Mouse (Mus musculus): ENCODE data around the gene Gab1.

Gab1 gene

DNA sequence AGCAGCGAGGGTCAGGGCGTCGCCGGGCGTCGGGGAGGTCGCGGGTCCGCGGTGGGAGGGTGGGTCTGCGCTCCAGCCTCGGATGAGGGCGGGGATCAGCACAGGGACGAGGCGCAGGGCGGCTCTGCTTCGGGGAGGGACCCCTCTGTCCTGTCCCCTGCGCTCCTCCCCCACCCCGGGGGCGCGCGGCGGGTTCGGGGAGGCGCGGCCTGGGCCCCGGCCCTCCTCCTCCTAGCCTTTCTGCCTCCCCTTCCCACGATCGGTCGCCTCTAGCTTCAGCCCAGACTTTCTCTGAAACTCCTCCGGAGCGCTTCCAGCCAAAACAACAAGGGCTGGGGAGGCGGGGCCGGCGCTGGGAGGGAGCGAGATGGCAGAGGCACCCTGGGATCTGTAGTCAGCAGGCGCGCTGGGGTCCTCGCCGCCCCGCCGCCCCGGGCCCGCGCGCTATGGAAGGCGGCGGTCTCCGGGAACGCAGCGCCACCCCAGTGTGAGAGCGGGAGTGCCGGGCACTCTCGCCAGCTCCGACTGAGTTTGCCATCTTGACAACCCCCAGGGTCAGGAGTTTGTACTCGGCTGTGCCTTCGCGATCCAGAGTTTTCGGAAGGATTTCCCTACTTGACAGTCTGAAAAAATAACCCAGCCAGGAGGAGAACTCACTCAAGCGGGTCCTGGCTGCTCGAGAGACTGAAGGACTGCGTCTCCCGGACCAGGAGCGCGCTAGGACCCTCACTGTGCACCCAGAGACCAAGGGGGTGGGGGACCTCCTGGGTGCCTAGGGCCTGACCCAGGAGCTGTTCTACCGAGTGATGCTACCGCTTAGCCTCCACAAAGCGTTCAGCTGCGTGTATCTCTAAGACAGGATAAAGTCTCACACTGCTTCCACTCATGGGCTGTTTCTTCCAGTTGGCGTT, at the start of gene Gab1:
Gene Gab1, minus strand, starts transcription at position 324 of the 911 bp plus-strand sequence.
- peak; percentile 82 for DNase-seq (ENCODE audit: low spot score)

DNA sequence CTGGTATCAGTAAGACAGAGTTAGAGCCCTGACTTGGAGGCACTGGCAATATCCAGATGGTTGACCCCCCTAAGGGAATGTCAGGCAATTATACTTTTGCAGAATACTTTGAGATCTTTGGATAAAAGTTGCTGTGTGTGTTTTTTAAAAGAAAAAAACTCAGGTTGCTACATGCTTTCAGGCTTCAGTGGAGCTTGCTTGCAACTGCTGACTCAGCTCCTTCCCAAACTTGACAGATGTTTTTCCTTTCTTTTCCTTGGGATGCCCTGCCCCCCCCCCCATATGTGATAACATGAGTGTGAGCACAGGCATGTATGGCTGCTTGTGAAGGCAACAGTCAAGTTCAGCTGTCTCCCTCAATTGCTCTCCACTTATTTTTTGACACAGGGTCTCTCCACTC, 48.5 kb upstream of the Gab1 start:
- no peak for DNase-seq (ENCODE audit: low spot score)

DNA sequence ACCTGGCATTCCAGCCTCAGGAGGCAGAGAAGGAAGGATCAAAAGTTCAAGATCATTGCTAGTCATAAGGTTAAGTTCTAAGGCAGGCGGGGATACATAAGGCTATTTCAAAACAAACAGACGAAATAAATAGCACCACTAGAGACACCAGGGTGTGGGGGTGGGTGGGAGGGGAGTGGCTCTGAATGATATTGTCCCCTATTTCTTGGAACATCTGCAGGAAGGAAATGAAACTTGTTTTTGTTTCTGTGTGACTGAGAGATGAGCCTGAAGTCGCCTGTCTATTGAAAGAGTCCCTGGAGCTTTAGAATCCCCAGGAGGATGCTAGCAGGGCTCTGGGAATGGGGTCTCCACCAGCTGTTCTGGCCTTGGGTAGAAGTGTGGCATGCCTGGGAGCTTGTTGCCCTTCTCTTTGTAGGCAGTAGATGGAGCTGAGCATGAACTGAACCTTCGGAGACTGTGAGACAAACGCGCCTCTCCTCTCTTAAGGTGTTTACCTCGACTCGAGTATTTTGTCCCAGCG, 43.5 kb upstream of the Gab1 start:
- no peak for DNase-seq (ENCODE audit: low spot score)

DNA sequence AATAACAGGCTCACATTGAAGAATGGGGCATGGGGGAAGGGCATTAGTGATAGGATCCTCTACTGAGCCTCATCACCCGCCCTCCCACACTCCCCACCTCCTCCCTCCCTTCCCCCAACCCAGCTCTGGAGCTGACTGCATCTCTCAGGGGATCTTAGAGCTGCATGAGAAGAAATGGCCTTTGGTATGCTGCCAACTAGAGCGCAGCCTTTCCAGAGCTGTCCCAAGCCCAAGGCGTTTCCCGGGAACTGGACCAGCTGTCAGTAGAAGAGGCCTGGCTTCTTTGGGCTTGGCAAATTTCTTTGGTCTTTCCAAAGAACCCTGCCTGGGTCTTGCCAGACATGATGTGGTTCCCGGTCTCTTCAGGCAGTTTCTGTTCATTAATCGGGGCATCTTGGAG, 42.3 kb upstream of the Gab1 start:
- DNase-seq (ENCODE audit: low spot score), result peak; percentile 24

DNA sequence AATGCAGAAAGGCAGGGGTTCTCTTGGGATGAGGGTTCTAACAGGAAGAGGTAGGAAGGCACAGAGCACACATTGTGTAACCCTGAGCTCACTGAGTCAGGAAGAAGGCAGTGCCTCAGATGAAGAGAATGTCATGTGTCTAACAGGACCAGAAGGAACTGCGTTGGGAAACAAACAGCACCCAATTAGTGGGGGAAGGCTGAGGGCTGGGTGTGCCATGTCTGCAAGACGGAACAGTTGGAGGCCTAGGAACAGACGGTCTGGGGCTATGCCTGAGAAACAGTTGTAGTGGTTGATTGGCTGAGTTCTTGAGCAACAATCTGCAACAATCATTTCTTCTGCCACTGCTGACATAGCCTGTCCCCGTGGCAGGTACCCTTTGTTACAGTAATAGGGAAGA, 38.8 kb upstream of the Gab1 start:
- DNase-seq (ENCODE audit: low spot score), result no peak

DNA sequence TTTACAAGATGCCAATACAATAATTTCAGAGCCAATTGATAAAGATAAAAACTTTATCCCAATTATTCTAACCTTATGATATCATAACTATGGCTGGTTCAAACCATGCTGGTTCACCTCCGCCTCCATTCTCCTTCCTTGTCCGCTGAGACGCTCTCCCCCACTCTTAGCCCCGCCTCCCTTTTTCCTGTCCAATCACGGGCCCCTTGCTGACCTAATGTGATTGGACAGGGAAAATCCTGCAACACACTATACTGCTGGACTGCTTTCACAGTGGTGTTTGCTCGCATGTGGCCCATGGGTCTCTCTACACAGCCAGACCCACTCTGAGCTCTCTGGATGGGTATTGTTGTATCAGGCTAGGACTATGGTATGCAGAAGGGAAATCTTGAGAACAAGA, 38.2 kb upstream of the Gab1 start:
- DNase-seq (ENCODE audit: low spot score), result no peak

DNA sequence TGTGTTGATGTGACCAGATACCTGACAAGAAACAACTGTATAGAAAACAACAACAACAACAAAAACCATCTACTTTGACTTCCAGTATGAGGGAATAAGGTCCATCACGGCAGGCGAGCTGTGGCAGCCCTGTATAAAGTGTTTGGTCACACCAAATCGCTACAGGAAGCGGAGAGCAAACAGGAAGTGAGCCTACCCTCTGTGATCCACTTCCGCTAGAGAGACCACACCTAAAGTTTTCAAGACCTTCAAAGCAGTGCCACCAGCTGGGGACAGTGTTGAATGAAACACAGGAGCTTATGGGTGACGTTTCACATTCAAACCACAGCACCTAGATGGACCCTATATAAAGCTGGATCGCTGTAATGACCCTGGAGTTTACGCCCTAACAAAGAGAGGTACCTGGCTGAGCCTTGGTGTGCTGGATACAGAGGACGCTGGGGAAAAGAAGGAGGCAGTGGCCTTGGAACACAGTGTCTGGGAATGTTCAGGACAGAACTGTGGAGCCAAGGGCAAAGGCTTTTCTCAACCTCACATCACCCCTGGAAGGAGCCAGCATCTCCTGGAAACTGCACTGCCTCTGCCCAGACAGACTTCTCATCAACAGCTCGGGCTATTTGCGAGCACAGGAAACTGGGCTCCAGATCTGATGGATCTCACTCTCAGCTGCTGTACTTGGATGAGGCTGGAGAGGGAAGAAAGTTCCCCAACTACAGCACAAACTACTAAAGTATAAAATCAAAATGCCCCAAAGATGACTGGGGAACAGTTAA, 36.3 kb upstream of the Gab1 start:
- DNase-seq (ENCODE audit: low spot score), result no peak

DNA sequence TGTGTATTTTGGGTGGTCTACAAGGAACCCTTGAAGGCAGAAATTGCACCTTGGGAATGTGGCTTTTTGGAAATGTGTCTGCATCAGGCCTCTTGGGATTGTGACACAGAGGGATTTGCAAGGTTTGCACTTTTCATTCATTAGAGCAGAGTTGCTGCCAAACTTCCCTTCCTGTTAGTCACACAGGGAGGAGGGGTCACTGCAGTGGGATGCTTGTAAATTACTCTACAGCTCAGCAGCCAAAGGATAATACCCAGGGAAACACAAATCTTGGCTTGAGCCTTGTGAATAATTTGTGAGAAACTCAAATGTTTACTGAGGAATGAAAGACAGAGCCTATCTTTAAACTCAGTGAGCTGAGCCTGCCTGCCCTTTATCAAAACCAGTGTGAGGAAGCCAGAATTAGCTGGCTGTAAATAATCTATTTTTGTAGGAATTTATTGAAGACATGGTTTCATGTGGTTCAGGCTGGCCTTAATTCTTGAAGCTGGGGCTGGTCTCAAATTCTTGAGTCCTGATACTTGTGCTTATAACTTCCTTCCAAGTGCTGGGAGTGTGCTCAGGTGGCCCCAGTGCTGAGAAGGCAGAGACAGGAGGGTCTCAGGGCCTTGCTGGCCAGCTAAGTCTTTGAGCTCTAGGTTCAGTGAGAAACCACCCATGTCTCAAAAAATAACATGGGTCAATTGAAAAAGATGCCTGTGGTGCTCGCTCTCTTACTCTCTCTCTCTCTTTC, 32.9 kb upstream of the Gab1 start:
- no peak for DNase-seq (ENCODE audit: low spot score)

DNA sequence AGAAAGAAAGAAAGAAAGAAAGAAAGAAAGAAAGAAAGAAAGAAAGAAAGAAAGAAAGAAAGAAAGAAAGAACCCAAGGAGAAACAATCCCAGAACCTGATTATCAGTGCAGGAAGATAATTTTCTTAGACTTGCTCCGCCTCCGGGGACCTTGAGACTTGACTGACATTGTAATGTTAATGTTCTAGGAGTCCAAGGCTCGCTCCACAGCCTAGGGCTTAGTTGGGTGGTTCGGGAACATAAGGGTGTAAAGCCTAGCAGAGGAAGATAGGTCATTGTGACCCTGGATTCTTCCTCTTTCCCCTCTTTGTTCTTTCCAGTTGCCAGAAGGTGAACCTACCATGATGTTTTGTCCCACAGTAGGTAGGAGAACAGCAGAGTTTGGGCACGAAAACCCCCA, 31.1 kb upstream of the Gab1 start:
- no peak for DNase-seq (ENCODE audit: low spot score)

DNA sequence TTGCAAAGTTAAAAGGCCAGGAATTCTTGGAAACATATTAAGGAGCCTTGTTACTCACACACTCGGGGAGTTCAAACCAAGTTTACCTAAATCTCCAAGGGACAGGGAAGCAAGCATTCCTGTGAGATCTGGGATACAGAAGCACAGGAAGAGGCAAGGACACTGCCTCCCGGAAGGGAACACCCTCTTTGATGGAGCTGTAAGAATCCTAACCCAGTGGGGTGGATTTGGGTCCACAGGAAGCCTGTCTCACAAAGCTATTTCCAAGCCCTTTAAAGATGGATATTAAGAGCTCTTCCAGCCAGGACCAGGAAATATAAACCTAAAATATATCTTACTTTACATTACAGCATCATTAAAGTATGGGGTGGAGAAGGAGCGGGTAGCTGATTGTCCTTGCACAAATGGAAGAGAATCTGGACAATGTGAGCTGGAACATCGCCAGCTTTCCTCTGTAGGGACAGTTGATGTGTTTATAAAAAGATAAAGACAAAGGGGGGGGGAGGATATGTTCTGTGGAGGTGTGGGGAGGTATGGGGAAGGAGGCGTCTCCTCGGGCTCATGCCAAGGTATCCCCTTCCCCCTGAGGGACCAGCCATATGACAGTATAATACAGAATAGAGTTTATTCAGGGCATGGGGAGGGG, 28.1 kb upstream of the Gab1 start:
- no peak for DNase-seq (ENCODE audit: low spot score)

DNA sequence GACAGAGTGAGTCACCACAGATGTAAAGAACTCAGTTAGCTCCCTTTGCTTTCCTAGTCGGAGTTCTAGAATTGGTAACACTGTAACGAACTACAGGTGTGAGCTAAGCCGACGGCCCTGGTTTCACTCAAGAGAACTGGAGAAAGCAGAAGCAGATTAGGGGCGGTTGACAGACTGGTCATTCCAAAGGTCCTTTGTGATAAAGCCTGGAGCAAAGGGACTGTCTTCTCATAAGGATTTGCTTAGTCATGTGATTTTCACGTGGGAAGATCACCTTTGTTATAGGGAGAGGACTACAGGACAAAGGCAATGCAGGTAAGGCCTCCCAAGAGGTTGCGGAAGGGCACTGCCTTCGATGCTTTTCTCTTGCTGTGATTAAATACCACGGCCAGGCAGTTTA, 22.0 kb upstream of the Gab1 start:
- no peak for DNase-seq (ENCODE audit: low spot score)

DNA sequence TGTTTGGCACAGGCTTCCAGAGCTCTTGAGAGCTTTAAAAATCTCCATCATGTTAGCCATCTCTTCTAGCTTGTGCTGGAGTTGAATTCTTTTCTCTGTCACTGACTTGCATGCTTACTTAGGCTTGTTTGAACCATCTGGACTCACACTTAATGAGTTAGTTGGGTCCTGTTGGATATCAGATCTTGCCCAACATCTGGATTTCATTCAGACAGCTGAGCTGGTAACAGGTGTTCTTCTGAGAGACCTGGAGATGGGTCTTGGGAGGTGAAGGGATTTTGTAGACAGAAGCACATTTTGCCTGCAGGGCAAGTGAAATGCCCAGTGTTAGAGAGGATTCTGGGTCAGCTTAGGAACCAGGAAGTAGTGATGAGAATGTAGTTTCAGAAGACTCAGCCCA, 19.0 kb upstream of the Gab1 start:
- DNase-seq (ENCODE audit: low spot score), result no peak

DNA sequence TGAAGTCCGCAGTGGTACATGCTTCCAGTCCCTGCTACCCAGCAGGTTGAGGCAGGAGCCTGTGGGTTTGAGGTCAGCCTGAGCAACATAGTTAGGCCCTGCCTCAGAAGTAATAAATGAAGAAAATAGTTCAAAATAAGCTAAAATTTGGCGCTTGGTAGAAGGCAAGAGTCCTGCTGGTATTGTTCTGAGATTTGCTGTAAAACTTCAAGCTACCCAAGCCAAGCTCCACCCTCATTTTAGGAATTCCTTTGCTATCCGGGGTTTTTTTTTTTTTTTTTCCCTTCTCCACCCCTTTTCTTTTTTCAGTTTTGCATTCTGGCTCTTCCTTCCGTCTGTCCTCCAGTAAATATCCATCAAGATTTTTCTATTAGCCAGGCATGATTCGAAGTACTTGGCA, 15.7 kb upstream of the Gab1 start:
- DNase-seq (ENCODE audit: low spot score), result no peak

DNA sequence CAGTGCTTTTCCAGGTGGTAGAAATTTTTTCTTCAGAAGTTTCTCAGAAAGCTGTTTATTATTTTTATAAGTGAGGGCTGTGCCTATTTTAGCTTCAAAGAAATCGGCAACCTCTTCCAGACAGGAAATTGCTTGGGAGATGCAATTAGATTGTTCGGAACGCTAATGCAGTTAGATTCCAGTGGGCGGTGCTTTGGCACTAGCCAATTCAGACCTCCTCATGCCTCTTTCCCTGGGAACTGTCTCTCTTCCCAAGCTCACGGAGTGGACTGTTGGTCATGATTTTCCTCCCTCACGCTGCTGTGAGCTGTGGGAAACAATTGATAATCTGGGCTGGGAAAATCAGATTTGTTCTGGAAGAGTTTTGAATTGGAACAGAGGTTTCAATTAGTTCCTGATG, 15.1 kb upstream of the Gab1 start:
- DNase-seq (ENCODE audit: low spot score), result no peak

DNA sequence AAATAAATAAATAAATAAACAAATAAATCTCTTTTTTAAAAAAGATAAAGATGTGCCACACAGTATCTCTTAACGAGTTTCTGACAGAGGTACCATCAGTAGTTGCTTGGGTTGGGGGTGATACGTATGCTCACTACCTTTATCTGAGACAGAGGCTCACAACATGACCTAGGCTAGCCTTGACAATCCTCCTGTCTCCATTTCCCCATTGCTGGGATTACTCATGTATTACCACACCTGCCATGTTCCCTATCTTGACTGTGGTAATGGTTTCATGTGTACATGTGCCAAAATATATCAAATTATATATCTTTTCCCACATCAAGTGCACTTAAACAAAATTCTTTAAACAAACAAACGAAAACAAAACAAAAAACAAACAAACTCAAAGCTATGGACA, 14.2 kb upstream of the Gab1 start:
- DNase-seq (ENCODE audit: low spot score), result no peak

DNA sequence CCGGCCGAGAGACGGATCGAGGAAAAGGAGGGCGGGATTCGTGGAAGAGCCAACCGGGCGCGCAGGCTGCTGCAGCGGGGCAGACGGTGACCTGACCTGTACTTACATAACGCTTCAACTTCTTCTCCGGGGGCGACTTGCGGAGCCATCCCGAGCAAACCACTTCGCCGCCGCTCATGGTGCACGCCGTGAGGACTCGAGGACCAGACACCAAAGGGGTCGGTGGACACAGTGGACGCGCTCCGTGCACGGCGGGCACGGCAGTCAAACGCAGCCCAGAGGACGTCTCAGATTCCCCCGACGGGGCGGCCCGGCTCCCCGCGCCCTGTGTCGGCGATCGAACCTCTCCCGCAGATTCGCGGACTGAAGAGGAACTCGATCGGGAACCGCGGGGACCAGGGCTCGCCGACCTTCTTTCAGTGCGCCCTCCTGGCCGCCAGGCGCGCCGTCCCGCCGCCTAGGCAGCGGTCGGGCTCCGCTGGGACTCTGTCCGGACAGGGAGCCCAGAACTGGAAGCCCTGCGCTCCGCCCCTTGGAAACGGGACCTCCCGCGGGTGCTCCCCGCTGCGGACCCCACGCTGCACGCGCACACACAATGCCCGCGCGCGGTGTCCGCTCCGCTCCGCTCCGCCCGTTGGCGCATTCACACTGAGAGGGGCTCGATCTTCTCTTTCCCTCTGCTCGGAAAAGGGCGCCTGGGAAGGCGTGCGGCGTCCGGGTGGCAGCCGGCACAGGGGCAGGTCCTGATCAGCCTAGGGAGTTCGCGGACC, 708 bp downstream of the Gab1 start:
- DNase-seq (ENCODE audit: low spot score), result peak; percentile 66

DNA sequence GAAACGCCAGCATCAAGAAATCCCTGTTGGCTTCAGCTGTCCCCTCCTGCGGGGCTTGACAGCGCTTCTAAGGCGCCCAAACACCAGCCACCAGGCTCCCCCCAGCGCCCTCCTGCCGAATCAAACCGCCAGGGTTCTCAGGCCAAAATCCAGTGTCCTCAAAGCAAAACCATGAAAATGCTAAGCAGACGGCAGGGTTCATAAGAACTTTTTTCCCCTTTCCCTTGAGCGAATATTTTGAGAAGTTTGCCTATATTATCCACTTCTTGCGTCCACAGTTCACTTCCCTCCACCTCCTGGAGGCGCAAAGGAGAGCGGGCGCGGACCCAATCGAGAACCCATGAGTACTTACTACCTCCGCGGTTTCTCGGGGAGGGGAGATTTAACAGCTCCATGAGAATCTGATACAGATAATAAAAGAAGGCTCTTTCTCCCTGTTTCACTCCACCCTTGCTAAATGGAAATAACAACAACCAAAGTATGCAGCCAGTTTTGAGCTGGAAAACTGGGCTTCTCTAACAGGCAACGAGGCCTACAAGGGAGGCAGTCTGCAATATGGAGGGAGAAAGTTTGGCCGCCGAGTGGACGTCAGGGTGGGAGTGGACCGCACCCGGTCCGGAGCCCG, 1.4 kb downstream of the Gab1 start:
- peak; percentile 55 for DNase-seq (ENCODE audit: low spot score)

DNA sequence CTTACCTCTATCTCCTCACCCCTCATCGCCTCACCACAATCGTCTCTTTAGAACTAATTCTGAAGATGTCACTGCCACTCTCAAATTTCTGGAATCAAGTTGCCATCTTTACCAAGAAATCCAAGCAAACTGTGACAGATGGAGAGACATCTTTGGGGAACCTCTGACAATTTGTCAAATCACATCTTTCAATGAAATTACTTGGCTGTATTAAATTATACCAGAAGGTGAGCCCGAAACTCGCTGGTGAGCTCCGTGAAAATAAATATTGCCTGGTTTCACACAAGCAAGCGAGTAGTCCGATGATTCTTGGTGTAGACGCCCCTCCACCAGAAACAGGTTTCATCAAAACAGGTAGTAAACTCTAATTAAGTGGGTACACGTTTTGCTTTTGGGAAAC, 2.2 kb downstream of the Gab1 start:
- DNase-seq (ENCODE audit: low spot score), result no peak

DNA sequence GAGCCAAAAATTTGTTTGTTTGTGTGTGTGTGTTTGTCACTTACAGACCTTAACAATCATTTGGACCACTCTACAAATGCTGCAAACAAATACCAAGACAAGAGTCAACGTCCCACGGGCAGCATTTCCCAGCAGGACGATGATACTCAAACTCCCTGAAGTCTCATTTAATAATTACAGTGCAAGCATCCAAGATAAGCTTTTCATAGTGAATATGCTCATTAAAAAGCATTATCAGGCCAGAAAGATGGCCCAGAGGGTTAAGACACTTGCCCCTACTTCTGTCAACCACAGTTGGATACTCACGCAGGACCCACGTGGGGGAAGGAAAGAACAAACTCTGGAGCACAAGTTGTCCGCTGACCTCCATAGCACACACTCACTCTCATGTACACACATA, 4.8 kb downstream of the Gab1 start:
- DNase-seq (ENCODE audit: low spot score), result no peak

DNA sequence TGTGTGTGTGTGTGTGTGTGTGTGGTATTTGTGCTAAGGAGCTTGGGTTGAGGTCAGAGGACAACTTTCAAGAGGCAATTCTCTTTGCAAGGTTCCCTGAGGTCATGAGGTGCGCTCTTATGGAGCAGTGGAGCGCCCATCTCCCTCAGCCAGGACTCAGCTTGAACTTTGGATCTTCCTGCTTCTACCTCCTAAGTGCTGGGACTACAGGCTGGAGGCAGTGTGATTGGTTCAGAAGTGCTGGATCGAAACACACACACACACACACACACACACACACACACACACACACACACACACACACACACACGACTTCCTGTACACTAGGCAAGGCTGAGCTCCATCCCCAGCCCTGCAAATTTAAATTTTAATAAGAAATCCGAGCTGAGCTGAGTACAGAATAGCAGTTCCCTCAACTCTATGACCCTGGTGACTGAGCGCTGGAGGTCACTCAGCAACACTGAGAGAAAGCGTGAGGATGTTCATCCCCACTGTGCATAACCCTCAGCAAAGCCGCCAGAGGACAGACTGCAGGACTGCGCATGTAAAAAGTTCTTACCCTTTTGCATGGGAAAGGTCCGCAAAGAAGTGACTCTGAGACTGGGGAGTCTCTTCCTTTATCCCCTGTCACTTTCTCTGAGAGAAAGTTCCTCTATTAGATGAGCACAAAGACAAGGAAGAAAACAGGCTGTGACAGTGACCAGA, 6.4 kb downstream of the Gab1 start:
- no peak for DNase-seq (ENCODE audit: low spot score)
